Comparison of ENCODE assay signal across 8 mouse cellular contexts in the genomic region with DNA sequence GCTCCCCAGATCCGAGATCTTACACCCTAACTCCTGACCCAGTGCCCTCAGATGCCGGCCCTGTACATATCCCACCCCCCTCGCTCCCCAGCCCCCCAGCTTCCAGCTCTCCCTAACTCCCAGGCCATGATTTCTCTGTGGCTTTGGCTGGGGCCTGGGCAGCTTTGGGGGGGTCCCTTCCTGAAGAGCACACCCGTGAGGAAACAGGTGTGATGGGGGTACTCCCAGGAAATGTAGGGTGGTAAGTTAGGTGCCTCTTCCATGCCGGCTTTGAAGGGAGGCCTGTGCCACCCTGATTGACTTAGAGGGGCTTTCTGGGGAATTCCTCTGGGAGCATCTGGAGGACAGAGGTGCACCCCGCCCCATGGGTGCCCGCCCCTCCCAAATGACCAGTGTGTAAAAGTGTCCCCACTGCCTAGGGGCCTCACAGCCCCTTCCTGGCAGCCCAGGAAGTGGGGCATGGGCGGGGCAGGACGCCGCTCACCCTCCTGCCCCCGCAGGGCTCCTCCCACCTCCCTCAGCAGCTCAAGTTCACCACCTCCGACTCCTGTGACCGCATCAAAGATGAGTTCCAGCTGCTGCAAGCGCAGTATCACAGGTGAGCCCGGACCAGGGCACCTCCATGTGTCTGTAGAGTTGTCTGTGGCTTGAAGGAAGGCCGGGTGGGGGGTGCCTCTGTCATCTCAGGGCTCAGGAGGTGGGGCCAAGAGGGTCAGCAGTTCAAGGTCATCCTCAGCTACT. TPM values are rescaled to one million over a fixed set of nuclear protein-coding genes. Genes with fewer than 3 reads are reported as not detected.
DNase-seq lines count a peak whose midpoint lies in the region; ATAC-seq and TF ChIP-seq lines count a peak whose summit lies in the region.

No protein-coding gene starts in this region.

- H3K4me1 ChIP-seq in cerebellum, adult 2 months (ENCODE audit: control insufficient read depth, insufficient read depth, low read length), result peaks cover 31% of the 10 kb centered on the region
- peaks cover 20% of the 10 kb centered on the region for H3K4me1 ChIP-seq in brown adipose tissue, adult 24 weeks (ENCODE audit: control insufficient read depth, insufficient read depth, insufficient read length, low read length)
- peaks cover 65% of the 10 kb centered on the region for H3K4me1 ChIP-seq in hindbrain, embryonic 10.5 days (replicated peaks)
- peaks cover 41% of the 10 kb centered on the region for H3K4me1 ChIP-seq in limb, embryonic 14.5 days (ENCODE audit: control insufficient read depth, insufficient read depth, low read length)
- peaks cover 51% of the 10 kb centered on the region for H3K4me1 ChIP-seq in midbrain, embryonic 15.5 days

- H3K36me3 ChIP-seq in hindbrain, embryonic 10.5 days, result peaks cover 29% of the 10 kb centered on the region
- peaks cover 37% of the 10 kb centered on the region for H3K36me3 ChIP-seq in limb, embryonic 14.5 days (ENCODE audit: control insufficient read depth, insufficient read depth, low read length)
- H3K36me3 ChIP-seq in midbrain, embryonic 15.5 days (replicated peaks), result peaks cover 11% of the 10 kb centered on the region; the same call in 1 of the 2 replicates

- H3K27ac ChIP-seq in cerebellum, adult 2 months (ENCODE audit: insufficient read depth, low read length), result peak overlapping the region; percentile 80
- no peak overlapping the region for H3K27ac ChIP-seq in brown adipose tissue, adult 24 weeks (replicated peaks; ENCODE audit: low read depth, low read length)
- H3K27ac ChIP-seq in hindbrain, embryonic 10.5 days, result peak overlapping the region; percentile 98
- H3K27ac ChIP-seq in limb, embryonic 14.5 days (replicated peaks; ENCODE audit: low read depth, low read length), result peak overlapping the region; percentile 89
- 0 out of 2 replicates have a peak overlapping the region, but pooled peaks have one; percentile 87 for H3K27ac ChIP-seq in midbrain, embryonic 15.5 days

- TF ChIP-seq CTCF in cerebellum, adult 2 months (IDR thresholded peaks at IDR 0.05; ENCODE audit: borderline replicate concordance, insufficient read depth, low read depth, low read length), result no peak

- H3K27me3 ChIP-seq in cerebellum, adult 2 months (ENCODE audit: control insufficient read depth, insufficient read depth, low read length), result no peaks in the 10 kb centered on the region
- H3K27me3 ChIP-seq in hindbrain, embryonic 10.5 days (ENCODE audit: insufficient read depth, poor library complexity, severe bottlenecking), result peaks cover 61% of the 10 kb centered on the region
- no peaks in the 10 kb centered on the region for H3K27me3 ChIP-seq in limb, embryonic 14.5 days (ENCODE audit: control insufficient read depth, insufficient read depth, low read length)
- peaks cover 14% of the 10 kb centered on the region for H3K27me3 ChIP-seq in midbrain, embryonic 15.5 days (replicated peaks)

- DNase-seq in cerebellum, adult 2 months, result no peak
- DNase-seq in cerebellum, postnatal 36 days, result no peak
- DNase-seq in hindbrain, embryonic 10.5 days (ENCODE audit: low spot score), result no peak
- no peak for DNase-seq in limb, embryonic 14.5 days (ENCODE audit: low spot score)
- DNase-seq in thymus, postnatal 0 days (ENCODE audit: low spot score), result peak; percentile 96
- DNase-seq in cerebellum, adult 18-20 months, result no peak

- WGBS in cerebellum, adult 2 months, result 27% methylated on average over 16 of the region's 16 CpGs
- 24% methylated on average over 16 of the region's 16 CpGs for WGBS in hindbrain, embryonic 10.5 days
- 10% methylated on average over 15 of the region's 16 CpGs for WGBS in limb, embryonic 14.5 days
- 34% methylated on average over 16 of the region's 16 CpGs for WGBS in midbrain, embryonic 15.5 days

- no peak for ATAC-seq in limb, embryonic 14.5 days (ENCODE audit: low FRiP score, low read depth)
- peak; percentile 0; the same call in 1 of the 2 replicates for ATAC-seq in midbrain, embryonic 15.5 days (replicated peaks)

- no peak for TF ChIP-seq POLR2A in cerebellum, adult 2 months (IDR thresholded peaks at IDR 0.05; ENCODE audit: borderline replicate concordance, insufficient read depth, low read length)
- TF ChIP-seq POLR2A in limb, embryonic 14.5 days (IDR thresholded peaks at IDR 0.05; ENCODE audit: borderline replicate concordance, extremely low read depth, insufficient read depth, insufficient read length), result no peak

- peak overlapping the region; percentile 93 for H3K4me2 ChIP-seq in limb, embryonic 14.5 days (replicated peaks; ENCODE audit: low read depth, low read length, severe bottlenecking)
- H3K4me2 ChIP-seq in midbrain, embryonic 15.5 days, result peak overlapping the region; percentile 89

- H3K4me3 ChIP-seq in cerebellum, adult 2 months (replicated peaks; ENCODE audit: insufficient read depth, low read depth, low read length), result peak overlapping the region; percentile 91
- H3K4me3 ChIP-seq in brown adipose tissue, adult 24 weeks (ENCODE audit: insufficient read depth, low read depth, low read length), result peak overlapping the region; percentile 100
- peak overlapping the region; percentile 94 for H3K4me3 ChIP-seq in hindbrain, embryonic 10.5 days
- H3K4me3 ChIP-seq in limb, embryonic 14.5 days (replicated peaks; ENCODE audit: low read length), result peak overlapping the region; percentile 86
- H3K4me3 ChIP-seq in midbrain, embryonic 15.5 days, result peak overlapping the region; percentile 95

- peak overlapping the region; percentile 93 for H3K9ac ChIP-seq in limb, embryonic 14.5 days (ENCODE audit: low read depth, low read length, severe bottlenecking)
- peak overlapping the region; percentile 99 for H3K9ac ChIP-seq in midbrain, embryonic 15.5 days

- H3K9me3 ChIP-seq in hindbrain, embryonic 10.5 days, result no peaks in the 10 kb centered on the region
- no peaks in the 10 kb centered on the region for H3K9me3 ChIP-seq in limb, embryonic 14.5 days (ENCODE audit: control insufficient read depth, low read length)
- no peaks in the 10 kb centered on the region for H3K9me3 ChIP-seq in midbrain, embryonic 15.5 days

RNA-seq across cellular contexts. Expression of a gene that starts 1.6 kb away (rescaled TPM):
- 1,117 and 1,168 TPM in 2 replicates for polyA plus RNA-seq in cerebellum, adult 2 months (2012; rRNA removed)
- polyA plus RNA-seq in brown adipose tissue, adult 24 weeks (2012; ENCODE audit: insufficient read depth, insufficient read length, missing spikeins), result 679 and 754 TPM in 2 replicates
- 297 and 430 TPM in 2 replicates for polyA plus RNA-seq in hindbrain, embryonic 10.5 days (2016; fragmentation: Nextera tagmentation; extraction: Ambion mirVana)
- 472 and 473 TPM in 2 replicates for polyA plus RNA-seq in limb, embryonic 14.5 days (2012; rRNA removed)
- polyA plus RNA-seq in limb, embryonic 14.5 days (2014; fragmentation: Nextera tagmentation; extraction: Ambion mirVana), result 380 and 393 TPM in 2 replicates
- 802 and 851 TPM in 2 replicates for polyA plus RNA-seq in midbrain, embryonic 15.5 days (2015; fragmentation: Nextera tagmentation; extraction: Ambion mirVana)
- 683 and 740 TPM in 2 replicates for polyA plus RNA-seq in thymus, postnatal 0 days (2015; fragmentation: Nextera tagmentation; extraction: Ambion mirVana)

RNA-seq across cellular contexts. Expression of a gene that starts 13.5 kb away (rescaled TPM):
- 282 and 321 TPM in 2 replicates for polyA plus RNA-seq in cerebellum, adult 2 months (2012; rRNA removed)
- polyA plus RNA-seq in brown adipose tissue, adult 24 weeks (2012; ENCODE audit: insufficient read depth, insufficient read length, missing spikeins), result 3.2 and 4.8 TPM in 2 replicates
- 8.6 and 15.7 TPM in 2 replicates for polyA plus RNA-seq in hindbrain, embryonic 10.5 days (2016; fragmentation: Nextera tagmentation; extraction: Ambion mirVana)
- polyA plus RNA-seq in limb, embryonic 14.5 days (2012; rRNA removed), result 250 and 345 TPM in 2 replicates
- polyA plus RNA-seq in limb, embryonic 14.5 days (2014; fragmentation: Nextera tagmentation; extraction: Ambion mirVana), result 38.1 and 52.2 TPM in 2 replicates
- polyA plus RNA-seq in midbrain, embryonic 15.5 days (2015; fragmentation: Nextera tagmentation; extraction: Ambion mirVana), result 57.4 and 58.8 TPM in 2 replicates
- 2.4 and 2.9 TPM in 2 replicates for polyA plus RNA-seq in thymus, postnatal 0 days (2015; fragmentation: Nextera tagmentation; extraction: Ambion mirVana)

RNA-seq across cellular contexts. Expression of a gene that starts 15.9 kb away (rescaled TPM):
- 105 and 107 TPM in 2 replicates for polyA plus RNA-seq in cerebellum, adult 2 months (2012; rRNA removed)
- polyA plus RNA-seq in brown adipose tissue, adult 24 weeks (2012; ENCODE audit: insufficient read depth, insufficient read length, missing spikeins), result 34.1 and 41.1 TPM in 2 replicates
- polyA plus RNA-seq in hindbrain, embryonic 10.5 days (2016; fragmentation: Nextera tagmentation; extraction: Ambion mirVana), result 71.2 and 76.9 TPM in 2 replicates
- 97.4 and 116 TPM in 2 replicates for polyA plus RNA-seq in limb, embryonic 14.5 days (2012; rRNA removed)
- polyA plus RNA-seq in limb, embryonic 14.5 days (2014; fragmentation: Nextera tagmentation; extraction: Ambion mirVana), result 89.1 and 91.7 TPM in 2 replicates
- 100 and 101 TPM in 2 replicates for polyA plus RNA-seq in midbrain, embryonic 15.5 days (2015; fragmentation: Nextera tagmentation; extraction: Ambion mirVana)
- 28.5 and 30.0 TPM in 2 replicates for polyA plus RNA-seq in thymus, postnatal 0 days (2015; fragmentation: Nextera tagmentation; extraction: Ambion mirVana)

RNA-seq across cellular contexts. Expression of a gene that starts 36.9 kb away (rescaled TPM):
- 1.3 and 1.4 TPM in 2 replicates for polyA plus RNA-seq in cerebellum, adult 2 months (2012; rRNA removed)
- polyA plus RNA-seq in brown adipose tissue, adult 24 weeks (2012; ENCODE audit: insufficient read depth, insufficient read length, missing spikeins), result not detected in 2 replicates
- polyA plus RNA-seq in hindbrain, embryonic 10.5 days (2016; fragmentation: Nextera tagmentation; extraction: Ambion mirVana), result 0.63 and 1.6 TPM in 2 replicates
- 3.7 and 3.8 TPM in 2 replicates for polyA plus RNA-seq in limb, embryonic 14.5 days (2012; rRNA removed)
- polyA plus RNA-seq in limb, embryonic 14.5 days (2014; fragmentation: Nextera tagmentation; extraction: Ambion mirVana), result 3.4 and 3.8 TPM in 2 replicates
- polyA plus RNA-seq in midbrain, embryonic 15.5 days (2015; fragmentation: Nextera tagmentation; extraction: Ambion mirVana), result 0.96 and 1.1 TPM in 2 replicates
- polyA plus RNA-seq in thymus, postnatal 0 days (2015; fragmentation: Nextera tagmentation; extraction: Ambion mirVana), result 3.5 TPM in 2 replicates

RNA-seq across cellular contexts. Expression of a gene that starts 40.0 kb away (rescaled TPM):
- polyA plus RNA-seq in cerebellum, adult 2 months (2012; rRNA removed), result 8.7 and 9.6 TPM in 2 replicates
- polyA plus RNA-seq in brown adipose tissue, adult 24 weeks (2012; ENCODE audit: insufficient read depth, insufficient read length, missing spikeins), result 3.3 TPM in 1 of 2 replicates, not detected in the other
- 6.9 and 7.1 TPM in 2 replicates for polyA plus RNA-seq in hindbrain, embryonic 10.5 days (2016; fragmentation: Nextera tagmentation; extraction: Ambion mirVana)
- polyA plus RNA-seq in limb, embryonic 14.5 days (2012; rRNA removed), result 24.2 and 28.0 TPM in 2 replicates
- 9.2 and 16.6 TPM in 2 replicates for polyA plus RNA-seq in limb, embryonic 14.5 days (2014; fragmentation: Nextera tagmentation; extraction: Ambion mirVana)
- polyA plus RNA-seq in midbrain, embryonic 15.5 days (2015; fragmentation: Nextera tagmentation; extraction: Ambion mirVana), result 6.7 and 8.0 TPM in 2 replicates
- polyA plus RNA-seq in thymus, postnatal 0 days (2015; fragmentation: Nextera tagmentation; extraction: Ambion mirVana), result 3.7 and 4.8 TPM in 2 replicates
